Mouse (Mus musculus) cerebellum, postnatal 4 days (tissue): ENCODE results near the gene Ccdc73.

Experiments used
- DNase-seq, 2 experiments: peaks; one replicate each; pipeline ENCODE4 v3.0.0; 2022; ENCODE audit warnings: low spot score in 2 of 2, mixed read lengths in 1 of 2

Gene Ccdc73

DNA sequence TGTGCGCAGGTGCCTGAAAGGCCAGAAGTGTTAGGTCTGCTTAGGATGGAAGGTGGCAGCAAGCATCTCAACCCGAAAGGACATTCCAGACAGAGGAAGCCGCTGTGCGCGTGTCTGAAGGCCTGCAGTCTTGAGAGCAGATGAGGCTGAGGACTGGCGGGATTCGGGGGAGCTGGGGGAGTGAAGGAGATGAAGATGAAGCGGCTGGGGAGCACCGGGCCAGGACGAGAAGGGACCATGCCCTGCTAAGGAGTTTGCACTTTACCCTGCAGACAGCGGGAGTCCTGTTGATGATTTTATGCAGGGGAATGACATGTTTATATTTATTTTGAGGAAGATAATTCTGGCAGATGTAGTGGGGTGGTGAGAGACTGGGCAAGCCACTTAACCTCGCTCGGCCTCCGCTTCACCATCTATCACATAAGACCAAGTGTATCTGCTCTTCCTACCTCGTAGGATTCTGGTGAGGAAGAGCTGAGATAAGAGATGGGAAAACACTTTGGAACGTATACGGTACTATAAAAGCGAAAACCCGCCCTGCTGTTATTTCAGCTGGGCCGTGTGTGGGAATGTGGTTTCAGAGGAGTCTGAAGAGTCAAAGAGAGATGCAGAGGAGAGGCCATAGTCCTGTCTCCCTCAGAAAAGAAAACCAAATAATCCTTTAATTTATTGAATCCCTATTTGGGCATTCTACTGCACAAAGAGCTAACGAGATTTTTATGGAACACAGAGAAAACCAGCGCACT, 159.5 kb downstream of the Ccdc73 start:
- no peak for DNase-seq

DNA sequence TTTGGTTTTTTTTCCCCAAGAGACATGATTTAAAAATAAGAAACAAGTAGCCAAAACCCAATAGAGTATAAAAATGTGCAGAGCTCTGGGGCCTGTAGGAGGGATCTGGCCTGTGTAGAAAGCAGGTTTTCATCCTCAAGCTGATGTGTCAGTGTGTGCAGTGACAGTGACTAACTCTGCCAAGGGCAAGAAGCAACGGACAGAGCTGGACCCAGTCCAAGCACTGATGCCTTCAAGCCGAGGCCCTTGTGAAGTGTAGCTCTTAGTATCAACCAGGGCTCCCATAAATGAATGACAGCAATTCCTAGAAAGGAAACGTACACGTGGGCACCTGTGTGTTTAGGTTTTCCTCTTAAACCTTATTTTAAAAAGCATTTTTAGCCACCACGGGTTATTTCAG, 161.2 kb downstream of the Ccdc73 start:
- peak in 1 of 2 experiments; percentile 28 for DNase-seq

DNA sequence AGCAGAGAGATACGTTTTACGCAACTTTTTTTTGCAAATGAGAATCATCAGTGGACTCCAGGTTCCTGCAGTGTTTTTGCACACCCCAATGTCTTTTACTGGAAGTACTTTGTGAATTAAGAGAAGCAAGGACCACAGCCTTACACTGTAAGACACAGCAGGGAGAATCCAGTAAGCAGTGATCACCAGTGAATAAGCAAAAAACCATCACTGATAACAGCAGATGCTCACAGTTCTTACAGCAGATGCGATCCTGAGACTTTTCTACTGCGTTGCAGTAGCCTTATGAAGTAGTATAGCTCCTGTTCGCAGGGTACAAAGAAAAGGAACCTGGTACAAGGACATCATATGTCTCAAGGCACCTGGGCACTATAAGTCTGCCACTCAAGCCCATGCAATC, 162.9 kb downstream of the Ccdc73 start:
- no peak for DNase-seq

DNA sequence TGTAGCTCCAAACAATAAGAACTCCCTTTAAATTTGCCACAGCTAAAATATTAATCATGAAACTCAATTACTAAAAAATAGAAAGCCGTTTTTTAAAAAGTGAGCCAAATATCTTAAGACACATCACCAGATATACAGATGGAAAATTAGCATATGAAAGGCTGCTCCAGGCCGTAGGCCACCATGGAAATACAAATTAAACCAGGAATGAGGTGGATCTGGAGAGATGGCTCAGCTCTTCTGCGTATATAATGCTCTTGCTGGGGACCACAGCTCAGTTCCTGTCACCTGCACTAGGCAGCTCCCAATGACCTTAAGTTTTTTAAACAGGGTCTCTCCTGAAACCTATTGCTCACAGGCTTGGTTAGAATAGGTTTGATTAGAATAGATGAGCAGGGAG, 166.5 kb downstream of the Ccdc73 start:
- DNase-seq: no peak

DNA sequence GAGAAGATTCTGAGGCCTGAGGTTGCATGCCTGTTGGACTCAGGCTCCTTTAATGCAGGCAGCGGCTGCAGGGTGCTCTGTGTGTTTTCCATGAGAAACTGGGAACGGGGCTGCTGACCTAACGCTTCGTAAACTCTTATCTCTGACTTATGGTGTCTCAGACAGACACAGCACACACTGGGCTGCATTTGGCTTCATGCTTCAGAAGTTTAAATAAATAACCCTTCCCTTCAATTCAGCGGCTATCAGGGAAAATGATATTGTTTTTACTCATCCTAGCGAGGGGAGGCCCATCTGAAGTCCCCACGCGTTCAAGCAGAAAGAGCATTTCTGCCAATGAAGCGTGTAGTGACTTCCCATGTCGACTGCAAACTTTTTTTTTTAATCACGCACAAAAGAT, 168.4 kb downstream of the Ccdc73 start:
- DNase-seq: no peak

DNA sequence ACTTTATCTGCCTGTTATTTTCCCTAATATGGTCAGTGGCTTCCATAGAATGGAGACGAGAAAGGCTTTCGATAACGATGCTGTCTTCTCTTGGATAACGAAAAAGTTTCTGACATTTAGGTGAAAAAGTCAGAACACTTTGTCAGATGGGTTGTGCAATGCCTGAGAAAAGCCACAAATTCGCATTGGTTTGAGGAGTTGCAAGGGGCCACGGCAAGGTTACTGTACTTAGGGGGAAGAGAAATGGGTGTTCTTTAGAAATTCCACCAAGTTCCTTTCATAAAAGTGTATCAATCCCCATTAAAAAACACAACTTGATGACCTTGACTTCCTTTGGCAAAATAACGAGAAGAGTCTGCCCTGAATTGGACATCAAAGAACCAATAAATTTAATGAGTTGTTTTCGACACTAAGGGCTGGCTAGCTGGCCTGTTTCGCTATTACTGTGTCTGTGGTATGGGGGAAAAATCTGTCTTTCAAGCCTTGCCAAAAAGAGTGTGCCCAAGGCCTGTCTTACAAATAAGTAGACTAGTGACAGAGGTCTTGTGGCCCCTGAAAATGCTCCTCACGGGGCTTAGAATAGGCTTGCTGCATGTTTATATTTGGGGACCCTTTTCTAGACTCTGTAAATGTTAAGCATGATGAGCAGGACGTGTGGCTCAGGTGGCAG, 168.9 kb downstream of the Ccdc73 start:
- DNase-seq: no peak

DNA sequence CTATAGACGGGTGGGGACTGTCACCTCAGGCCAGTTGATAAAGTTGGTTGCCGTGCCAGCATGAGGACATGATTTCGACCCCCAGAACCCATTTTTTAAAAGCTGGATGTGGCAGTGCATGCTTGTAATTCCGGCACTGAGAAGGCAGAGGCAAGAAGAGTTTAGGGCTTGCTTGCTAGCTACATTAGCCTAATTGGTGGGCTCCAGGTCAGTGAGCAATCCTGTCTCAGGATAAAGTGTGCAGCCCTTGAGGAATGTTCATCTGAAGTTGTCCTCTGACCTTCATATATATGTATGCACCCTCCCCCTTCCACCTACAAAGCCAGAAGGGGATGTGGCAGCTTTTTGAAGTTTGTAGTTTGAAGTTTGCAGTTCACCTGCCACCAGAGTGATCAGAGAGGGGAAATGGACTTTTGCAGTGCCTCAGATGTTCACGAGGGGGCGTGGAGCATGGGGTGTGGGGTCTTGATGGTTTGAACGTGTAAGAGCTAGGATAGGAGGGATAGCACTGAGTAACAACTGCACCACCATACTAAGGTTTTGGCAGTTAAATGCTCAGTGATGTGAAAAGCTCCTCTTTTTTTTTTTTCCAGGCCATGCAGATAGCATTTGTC, 170.5 kb downstream of the Ccdc73 start:
- DNase-seq: no peak

DNA sequence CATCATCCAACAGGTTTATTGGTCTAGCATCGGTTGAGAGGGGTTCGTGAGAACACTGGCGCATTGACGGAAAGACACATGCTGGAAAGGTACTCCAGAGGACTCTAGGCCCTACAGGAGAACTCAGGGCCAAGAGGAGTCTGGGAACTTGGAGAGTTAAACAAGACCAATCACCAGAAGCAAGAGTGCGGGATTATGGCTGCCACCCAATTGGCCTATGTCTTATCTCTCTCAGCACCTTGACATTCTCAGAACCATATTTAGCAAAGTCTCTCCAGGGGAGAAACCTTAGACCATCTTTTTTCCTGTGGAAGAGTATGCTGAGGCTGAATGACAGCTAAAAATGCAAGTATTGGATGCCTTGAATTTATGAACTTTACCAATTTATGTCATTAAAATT, 171.3 kb downstream of the Ccdc73 start:
- DNase-seq: no peak

DNA sequence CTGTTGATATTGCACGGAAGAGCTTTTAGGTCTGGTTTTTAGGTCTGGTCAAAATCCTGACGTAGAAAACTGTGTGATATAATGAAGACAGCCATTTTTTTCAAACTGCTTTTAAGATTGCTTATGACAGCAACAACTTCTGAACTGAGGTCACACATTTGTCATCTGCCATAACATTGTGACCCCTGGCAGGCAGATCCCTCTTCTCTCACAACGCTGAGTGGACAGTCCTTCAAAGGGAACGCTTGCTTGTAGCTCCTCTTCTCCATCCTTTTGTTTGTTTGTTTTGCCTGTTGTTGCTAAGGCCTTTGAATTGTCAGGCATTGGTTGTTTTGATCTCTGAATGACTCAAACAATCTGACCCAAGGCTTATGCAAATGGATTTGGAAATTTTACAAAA, 173.3 kb downstream of the Ccdc73 start:
- no peak for DNase-seq

DNA sequence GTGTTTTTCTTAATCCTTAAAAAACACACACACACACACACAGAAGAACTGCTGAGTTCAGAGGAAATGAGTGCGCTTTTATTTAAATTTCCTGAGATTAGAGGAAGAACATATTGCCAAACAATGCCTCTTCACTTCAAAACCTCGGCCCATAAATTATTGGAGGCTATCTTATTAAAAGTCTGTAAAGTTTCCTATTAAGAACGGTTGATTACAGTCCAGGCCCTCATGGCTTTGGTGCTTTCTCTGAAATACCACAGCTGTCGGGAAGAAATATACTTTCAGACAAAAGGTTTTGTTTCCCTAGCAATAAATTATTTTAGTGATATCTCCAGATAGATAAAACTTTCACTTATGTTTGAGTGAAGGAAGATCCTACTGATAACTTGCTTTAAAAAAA, 175.5 kb downstream of the Ccdc73 start:
- DNase-seq: no peak

DNA sequence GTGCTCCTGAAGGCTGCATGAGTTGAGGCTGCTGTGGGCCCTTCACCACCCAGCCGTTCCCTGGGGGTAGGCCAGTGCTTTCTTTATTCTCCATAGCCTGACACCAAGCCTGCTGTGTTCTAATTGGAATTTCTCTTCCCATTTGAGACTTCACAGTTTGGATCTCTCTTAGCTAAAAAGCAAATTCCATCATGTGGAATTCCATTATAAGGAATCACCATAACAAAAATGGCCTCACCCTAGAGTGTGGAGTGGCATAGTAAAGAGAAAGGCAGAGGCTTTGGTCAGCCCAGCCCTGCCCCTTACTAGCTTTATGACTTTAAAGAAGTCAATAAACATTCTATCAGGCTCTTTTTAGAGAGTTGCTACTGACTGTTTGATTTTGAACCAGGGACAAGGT, 180.7 kb downstream of the Ccdc73 start:
- DNase-seq: no peak

DNA sequence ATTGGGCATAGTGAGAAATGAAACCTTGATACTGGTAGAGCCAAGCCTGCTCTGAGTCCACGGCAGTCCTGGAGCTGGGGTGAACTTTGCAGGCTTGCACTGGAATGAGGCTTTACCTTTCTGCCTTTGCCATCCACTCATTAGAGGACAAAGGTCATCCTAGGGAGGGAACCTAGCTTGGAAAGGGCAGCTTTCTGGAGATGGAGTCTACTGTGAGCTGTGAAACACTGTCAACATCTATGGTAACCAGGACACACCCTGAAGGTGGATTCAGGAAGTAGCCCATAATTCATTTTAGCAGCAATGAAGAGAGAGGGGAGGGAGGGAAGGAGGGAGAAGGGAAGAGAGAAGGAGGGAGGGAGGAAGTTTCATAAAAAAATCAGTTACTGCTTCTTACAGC, 187.9 kb downstream of the Ccdc73 start:
- no peak for DNase-seq

DNA sequence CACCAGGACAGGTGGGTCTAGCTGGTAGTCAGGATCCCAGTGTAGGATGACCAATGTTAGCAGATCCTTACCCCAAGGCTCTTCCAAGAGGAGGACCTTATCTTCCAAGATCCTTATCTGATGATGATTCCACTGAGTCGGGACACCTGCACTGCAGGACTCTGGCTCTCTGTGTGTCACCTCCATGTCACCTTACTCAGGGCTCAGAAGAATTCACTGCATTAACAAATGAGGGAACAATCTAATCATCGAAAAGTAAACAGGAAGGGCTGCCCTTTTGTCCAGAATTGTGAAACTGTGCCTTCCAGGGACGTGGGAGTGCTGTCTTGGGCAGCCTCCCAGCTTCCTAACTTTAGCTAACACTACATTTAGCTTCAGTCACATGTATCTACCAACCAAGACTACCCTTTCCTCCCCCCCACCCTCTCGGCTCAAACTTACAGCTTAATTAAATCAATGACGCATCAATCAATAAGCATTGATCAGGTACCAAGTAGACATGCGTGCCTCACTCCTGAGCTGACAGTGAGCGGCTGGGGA, 191.0 kb downstream of the Ccdc73 start:
- DNase-seq: no peak

DNA sequence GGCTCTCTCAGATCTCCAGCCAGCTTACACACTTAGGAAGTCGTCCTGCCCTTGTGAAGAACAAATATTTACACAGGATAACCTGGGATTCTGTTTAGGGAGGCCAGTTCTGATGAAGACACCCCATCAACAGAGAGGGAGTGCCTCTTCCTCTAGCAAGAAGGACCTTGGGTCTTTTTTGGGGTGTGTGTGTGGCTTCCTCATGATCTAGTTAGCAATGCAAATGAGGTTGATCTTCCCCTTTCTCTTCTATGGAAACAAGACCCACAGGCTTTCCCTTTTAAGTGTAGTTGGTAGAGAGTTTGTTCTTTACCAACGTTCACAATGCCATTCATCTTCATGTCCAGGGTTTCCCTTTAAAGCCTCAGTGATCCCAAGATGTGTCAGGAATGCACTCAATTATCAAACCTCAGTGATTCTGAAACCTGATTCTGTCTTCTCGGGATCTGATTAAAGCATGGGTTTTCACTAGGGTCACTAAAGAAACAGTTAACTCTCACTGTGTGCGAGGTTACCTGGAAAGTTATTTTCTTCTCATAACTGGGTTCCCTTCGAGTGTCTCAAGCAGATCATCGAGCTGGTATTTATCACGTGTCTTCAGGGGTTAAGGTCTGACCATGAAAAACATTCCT, 195.3 kb downstream of the Ccdc73 start:
- DNase-seq: no peak
